In the genomic region with DNA sequence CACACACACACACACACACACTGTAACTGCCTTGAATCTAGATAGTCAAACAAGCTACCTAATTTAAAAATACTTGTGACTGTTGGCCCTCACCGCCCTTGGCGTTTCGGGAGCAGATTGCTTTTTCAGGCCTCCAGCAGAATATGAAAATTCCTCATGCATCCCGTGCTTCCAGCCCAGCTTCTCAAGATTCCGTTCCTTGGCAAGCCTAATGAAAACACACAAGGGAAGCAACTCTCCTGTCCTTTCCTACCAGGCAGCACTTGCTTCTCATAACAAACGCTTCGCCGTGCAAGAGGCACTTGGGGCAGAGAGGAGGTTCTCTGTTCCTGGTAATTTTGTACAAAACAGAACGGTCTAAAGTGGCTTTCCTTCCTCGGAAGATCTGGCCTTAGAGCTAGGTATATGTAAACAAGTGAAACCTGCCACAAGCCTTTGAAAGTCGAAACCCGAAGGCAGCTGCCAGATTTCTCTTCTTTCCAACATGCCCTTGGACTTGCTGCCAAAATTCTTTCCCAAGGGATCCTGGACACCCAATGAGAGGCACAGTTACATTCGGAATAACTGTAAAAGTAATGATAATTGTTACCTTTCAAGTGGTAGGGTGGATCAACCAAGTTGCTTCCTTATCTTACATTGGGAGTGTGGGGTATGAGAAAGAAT, we compare ENCODE assay signal across 10 mouse cellular contexts.
DNase-seq lines count a peak whose midpoint lies in the region; ATAC-seq lines count a peak whose summit lies in the region.
"Had no signal": no experiment of that assay in that cellular context is flagged by ENCODE, and none has a peak within 500 bp of the region (broad histone marks: within the 10 kb centered on the region; RNA-seq: fewer than 3 reads in every experiment).

No protein-coding gene starts in this region.

- H3K4me2 ChIP-seq in limb, embryonic 12.5 days, result no peak overlapping the region

- no peaks in the 10 kb centered on the region for H3K36me3 ChIP-seq in limb, embryonic 12.5 days
- no peaks in the 10 kb centered on the region for H3K36me3 ChIP-seq in limb, embryonic 10.5 days

- H3K27ac ChIP-seq in limb, embryonic 12.5 days, result peak overlapping the region; percentile 45; the same call in 1 of the 2 replicates
- no peak overlapping the region for H3K27ac ChIP-seq in limb, embryonic 10.5 days

- peak; percentile 28 to 34 for DNase-seq in cerebellum, adult 18-20 months
- DNase-seq in cerebellum, postnatal 4 days (ENCODE audit: low spot score in 2 of 2), result no peak
- DNase-seq in limb, embryonic 10.5 days (ENCODE audit: low spot score), result no peak
- DNase-seq in heart, postnatal 4 days, result peak; percentile 67
- DNase-seq in testis, postnatal 10 days (ENCODE audit: low spot score), result peak; percentile 78
- DNase-seq in Muller cell, postnatal 12 days (ENCODE audit: inconsistent ontology term), result no peak
- DNase-seq: kidney, postnatal 14 days; thymus, postnatal 14 days had no signal

- H3K27me3 ChIP-seq in limb, embryonic 12.5 days, result peaks cover 8% of the 10 kb centered on the region; the same call in 1 of the 2 replicates
- H3K27me3 ChIP-seq in limb, embryonic 10.5 days (ENCODE audit: low read depth, poor library complexity, severe bottlenecking), result no peaks in the 10 kb centered on the region

- peaks cover 8% of the 10 kb centered on the region; the same call in 1 of the 2 replicates for H3K4me1 ChIP-seq in limb, embryonic 12.5 days (replicated peaks)
- no peaks in the 10 kb centered on the region for H3K4me1 ChIP-seq in limb, embryonic 10.5 days

- peaks cover 4% of the 10 kb centered on the region; the same call in 1 of the 2 replicates for H3K9me3 ChIP-seq in limb, embryonic 12.5 days
- H3K9me3 ChIP-seq in limb, embryonic 10.5 days (replicated peaks), result no peaks in the 10 kb centered on the region; the same call in 1 of the 2 replicates

- WGBS in limb, embryonic 12.5 days, result 42% methylated on average over 13 of the region's 13 CpGs
- WGBS in limb, embryonic 10.5 days, result 68% methylated on average over 13 of the region's 13 CpGs

- no peak overlapping the region for H3K4me3 ChIP-seq in limb, embryonic 12.5 days (replicated peaks)
- H3K4me3 ChIP-seq in limb, embryonic 10.5 days, result no peak overlapping the region

- no peak overlapping the region for H3K9ac ChIP-seq in limb, embryonic 12.5 days (replicated peaks)

- ATAC-seq in limb, embryonic 12.5 days (ENCODE audit: insufficient number of reproducible peaks, insufficient read depth, low FRiP score, low TSS enrichment, low read depth), result no peak
- ATAC-seq in erythroid progenitor cell, adult 5-6 weeks (replicated peaks; ENCODE audit: low FRiP score, poor library complexity, severe bottlenecking), result no peak

Comparison
In these comparisons a context has a peak if more than half of its experiments do, and no peak if none do; other contexts are left out.
1. DNase-seq: peak in cerebellum, adult 18-20 months (2 of 2), heart, postnatal 4 days (single experiment) and testis, postnatal 10 days (single experiment); none in cerebellum, postnatal 4 days (0 of 2), limb, embryonic 10.5 days (single experiment) and Muller cell, postnatal 12 days (single experiment).